Mouse (Mus musculus) G1E-ER4 (cell line): ENCODE measurements around the gene Nkd2. TPM values are rescaled to one million over a fixed set of nuclear protein-coding genes. Genes with fewer than 3 reads are reported as not detected.

Source experiments
- GATA1 ChIP-seq: IDR thresholded peaks from one replicate; pipeline ENCODE4 v1.8.0; 2012; ENCODE audit warnings: low read length, inconsistent platforms
- polyA plus RNA-seq: library from polyadenylated mRNA; stranded (reverse); fragments of >175 nt; gene quantifications from 2 replicates; pipeline ENCODE4 v1.2.3, GENCODE M21; 2012

Gene Nkd2
- polyA plus RNA-seq = not detected in 2 replicates

DNA sequence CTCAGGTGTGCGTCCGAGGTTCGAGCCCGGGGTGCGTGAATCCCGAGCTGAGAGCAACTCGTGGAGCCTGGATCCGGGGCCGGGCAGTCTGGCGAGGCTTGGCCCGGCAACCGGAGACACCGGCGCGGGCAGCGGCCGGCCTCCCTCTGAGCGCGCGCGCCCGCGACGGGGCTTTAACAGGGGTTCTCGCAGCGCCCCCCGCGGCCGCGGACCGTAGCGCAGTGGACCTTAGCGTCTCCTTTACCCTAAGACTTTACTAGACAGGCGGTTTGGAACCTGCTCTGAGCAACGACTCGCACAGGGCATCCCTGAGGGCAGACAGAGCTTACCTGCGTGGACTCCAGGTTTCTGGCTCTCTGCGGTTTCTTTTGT lies at the start of gene Nkd2:
Gene Nkd2 (minus strand): TSS at position 167 of the 372 bp plus-strand sequence.
- TF ChIP-seq GATA1 = no peak

DNA sequence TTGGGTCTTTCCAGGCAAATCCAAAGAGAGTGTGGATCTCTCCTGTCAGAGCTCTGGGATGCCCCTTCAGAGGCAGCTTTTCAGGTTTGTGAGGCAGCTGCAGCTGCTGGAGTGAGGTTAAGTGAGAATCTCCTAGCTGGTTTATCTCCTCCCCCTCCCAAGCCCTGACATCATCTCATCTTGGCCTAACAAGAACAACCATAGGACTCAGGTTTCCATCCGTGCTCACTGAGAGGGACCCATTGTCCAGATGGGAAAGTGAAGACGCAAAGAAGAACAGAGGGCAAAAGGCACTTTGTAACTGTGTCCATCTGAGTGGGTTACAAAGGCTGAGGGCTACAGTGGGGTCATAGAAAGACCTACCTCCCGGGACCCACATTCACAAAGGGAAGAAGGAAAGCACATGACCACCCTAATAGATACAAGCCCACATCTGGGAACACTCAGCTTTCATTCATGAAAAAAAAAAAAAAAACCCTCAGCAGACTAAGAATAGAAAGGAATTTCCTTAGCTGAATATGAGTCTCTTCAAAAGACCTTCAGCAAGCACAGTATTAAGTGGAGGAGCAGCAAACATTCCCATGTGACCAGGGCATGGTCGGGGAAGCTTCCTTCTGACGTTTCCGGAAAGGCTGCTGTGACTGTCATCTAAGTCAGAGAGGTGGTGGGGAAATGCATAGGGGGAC lies 45.2 kb upstream of the Nkd2 start:
- TF ChIP-seq GATA1 = no peak

DNA sequence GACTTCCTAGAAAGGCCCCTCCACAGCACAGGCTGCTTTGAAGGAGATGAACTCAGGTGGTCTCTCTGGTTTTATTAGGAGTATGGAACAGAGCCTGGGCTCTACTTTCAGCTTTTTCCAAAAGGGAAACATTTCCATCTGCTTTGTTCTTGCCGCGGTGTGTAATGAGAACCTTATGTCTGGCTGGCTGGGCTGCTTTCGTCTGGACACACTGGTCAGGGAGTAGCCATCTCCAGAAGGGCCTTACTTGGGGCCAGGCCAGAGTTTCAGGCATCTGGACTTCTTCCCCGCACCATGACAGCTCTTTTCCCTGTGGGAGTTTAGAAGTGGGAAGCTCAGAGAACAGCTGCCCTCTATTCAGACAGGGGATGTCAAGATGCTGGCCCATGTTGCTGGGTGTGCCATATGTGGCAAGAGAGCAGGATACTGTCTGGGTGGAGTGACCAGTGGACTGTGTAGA lies 40.0 kb upstream of the Nkd2 start:
- TF ChIP-seq GATA1 = no peak

DNA sequence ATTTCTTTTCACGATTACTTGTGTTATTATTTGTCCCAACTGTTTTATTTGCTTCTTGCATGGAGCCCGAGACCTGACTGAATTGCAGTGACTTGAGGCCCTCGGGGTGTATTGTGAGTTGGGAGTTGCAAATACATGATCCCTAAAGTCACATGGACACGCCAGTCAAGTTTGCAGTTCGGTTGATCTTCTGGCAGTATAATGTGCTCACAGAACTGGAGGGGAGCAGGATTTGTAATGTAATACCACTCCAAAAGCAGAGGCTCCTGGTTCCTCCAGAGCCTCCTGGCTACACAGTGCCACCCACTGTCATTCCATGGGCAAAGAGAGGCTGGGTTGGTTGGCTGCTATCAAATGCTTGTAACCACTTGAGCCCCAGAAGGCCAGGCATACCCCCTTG lies 39.2 kb upstream of the Nkd2 start:
- TF ChIP-seq GATA1 = no peak

DNA sequence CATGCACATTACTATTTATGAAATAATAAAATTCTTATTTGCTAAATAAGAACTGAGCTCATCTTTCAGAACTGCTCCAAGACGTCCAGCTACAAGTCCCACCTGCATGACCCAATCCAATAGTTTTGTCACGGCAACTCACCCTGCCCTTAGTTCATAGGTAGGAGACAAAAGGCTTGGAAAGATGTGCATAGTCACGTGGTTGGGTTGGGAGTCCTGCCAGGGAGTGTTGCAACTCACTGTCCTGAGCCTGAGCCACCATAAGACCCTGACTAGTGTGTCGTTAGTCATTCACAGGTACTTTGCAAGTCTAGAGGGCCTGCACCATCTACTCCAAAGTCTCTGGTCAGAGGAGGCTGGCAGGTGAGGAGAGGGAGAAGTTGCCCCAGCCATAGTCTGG lies 38.6 kb upstream of the Nkd2 start:
- TF ChIP-seq GATA1 = no peak

DNA sequence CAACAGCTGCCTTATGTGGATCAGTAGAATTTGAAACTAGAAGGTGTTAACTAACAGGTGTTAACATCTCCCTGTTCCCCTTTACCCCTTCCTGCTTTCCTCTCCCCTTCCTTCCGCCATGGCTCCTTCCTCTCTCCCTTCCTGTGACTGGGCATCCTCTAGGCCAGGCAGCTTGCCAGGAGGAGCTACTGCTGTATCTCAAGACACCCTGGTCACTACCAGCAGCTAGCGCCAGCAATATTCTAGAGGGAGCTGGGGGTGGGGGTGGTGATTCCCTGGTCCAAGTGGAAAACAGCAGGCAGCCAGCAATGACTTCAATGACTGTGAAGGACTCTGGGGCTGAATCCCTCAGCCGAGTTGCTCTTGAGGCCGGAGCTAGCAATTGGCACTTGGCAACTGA lies 38.2 kb upstream of the Nkd2 start:
- TF ChIP-seq GATA1 = no peak

DNA sequence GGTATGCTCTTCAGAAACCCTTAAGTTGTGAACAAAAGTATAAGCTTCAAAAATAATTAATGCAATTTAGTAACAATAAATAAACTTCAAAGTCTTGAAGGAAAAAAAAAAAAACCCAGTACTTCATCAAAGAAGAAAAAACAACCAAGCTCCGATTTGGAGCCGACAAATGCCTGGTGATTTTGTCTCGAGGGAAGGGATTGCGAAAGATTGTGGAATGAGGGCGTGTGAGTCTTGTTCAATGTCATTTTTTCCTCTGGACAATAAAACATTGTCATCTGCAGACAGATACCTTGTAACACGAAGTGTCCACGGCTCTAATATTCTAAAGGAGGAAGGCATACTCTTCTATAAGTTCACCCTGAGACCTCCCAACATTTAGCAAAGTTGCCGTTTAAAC lies 33.9 kb upstream of the Nkd2 start:
- TF ChIP-seq GATA1 = no peak

DNA sequence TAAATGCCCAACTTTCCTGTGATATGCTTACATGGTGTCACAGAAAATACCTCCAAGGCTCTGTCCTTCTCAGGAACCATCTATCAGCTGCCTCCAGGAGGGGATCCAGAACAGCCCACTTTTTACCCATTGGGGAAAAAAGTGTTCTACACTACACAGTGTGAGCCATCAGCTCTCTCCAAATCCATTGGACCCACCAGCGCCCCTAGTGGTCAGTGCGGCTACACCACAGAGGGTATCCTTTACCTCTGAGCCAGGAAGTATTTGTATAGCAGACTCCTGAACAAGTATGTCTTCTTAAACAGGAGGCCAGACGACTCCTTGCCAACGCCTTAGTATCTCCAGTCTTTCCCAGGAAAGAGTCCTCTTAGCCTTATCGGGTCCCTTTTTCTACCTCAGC lies 32.4 kb upstream of the Nkd2 start:
- TF ChIP-seq GATA1 = no peak

DNA sequence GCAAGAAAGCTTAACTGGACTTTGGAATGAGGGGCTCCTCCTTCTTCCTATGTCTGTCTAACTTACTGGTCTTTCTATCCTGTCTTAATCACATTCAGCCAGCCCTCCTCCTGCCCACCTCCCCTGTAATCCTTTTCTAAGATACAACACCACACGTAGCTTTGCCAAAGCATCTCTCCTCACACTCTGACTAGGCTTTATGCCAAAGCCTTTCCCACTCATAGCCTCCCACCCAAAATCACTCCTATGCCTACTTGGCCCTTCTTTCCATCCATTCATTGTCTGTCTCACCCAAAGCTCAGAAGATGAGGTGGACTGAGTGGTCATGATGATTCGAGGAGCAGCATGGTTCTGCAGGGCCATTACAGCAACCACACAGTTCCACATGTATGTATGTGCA lies 24.7 kb upstream of the Nkd2 start:
- TF ChIP-seq GATA1 = no peak

DNA sequence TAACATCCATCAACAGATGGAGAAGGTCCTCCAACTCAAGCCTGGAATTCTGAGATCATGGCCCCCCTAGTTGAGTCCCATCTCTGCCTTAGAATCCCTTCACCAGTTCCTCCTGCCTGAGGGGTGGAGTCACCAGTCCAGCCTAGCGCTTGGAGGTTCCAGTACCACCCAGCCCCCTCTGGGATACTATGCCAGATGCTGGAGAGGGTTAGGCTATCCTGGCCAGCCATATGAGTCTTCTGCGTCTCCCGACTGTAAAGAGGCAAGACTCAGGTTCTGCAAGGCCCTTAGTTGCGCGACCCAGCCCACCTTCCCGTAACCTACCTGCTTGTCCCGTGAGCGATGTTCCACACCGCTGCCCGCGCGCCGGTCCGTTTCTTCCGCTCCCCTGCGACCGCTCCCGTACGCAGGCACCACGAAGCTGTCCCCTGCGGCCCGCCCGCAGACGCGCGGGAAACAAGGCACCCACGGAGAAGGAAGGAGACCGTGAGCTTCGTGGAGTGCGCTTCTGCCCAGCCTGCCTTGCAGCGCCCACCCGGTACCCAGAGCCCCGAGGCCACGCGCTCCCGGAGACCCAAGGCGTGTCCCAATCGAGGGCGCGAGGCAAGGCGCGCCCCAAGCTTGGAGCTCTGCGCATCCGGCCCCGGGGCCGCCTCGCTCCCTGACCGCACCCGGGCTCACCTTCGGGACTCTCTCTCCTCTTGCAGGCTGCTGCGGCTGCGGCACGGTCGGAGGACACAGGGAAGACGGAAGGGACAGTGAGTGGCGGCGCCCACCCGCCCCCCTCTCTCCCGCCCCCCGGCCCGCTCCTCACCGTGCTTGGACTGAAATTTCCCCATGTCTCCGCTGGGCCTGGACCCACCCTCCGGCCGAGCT lies 604 bp downstream of the Nkd2 start:
- TF ChIP-seq GATA1 = no peak

DNA sequence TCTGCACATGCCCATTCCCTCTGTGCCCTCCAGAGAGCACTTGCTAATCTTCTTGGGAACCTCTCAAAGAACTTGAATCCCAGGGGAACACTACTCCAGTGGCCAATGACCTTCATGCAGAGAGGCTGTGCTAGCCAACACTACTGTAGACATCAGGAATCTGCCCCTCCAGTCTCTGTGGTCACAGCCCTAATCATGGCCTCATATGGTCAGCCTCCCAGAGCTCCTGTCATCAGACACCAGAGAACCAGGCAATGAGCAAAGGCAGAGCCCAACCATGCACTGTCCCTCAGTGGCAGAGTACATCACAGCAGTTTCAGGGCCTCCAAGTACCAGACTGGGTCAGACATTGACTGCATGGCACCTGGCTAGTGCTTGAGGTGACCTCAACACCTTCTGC lies 4.7 kb downstream of the Nkd2 start:
- no peak for TF ChIP-seq GATA1

DNA sequence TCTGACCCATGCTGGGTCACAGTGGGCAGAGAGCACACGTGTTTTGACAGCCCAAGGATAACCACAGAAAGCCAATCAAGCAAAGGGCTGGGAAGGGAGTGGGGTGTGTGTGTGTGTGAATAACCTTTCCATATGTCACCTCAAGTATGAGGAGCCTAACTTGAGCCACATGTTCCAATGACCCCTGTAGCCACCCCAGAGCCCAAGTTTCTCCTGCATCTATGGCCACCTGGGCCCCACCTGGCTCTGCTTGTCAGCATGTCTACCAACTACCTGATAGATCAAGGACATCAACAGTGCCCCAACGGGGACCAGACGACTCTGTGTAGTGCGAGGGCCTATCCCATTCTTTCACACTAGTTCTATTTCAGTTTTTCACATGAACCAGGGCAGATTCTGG lies 7.7 kb downstream of the Nkd2 start:
- TF ChIP-seq GATA1 = no peak

DNA sequence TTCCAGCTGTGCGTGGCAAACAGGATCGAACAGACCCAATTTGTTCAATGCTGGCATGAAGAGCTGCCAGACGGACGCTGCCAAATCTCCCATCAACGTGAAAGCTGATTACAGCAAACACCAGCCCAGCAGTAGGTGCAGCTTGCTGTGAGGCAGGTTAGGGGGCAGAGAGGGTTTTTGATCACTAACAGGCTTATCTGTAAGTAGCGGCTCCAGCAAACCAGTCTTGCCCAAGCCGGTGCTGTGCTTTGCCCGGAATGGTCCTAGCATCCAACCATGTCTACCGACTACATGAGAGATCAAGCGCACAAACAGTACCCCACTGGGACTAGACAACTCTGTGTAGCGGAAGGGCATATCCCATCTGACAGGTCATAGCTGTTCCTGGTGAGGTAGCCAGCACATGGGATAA lies 8.3 kb downstream of the Nkd2 start:
- no peak for TF ChIP-seq GATA1

DNA sequence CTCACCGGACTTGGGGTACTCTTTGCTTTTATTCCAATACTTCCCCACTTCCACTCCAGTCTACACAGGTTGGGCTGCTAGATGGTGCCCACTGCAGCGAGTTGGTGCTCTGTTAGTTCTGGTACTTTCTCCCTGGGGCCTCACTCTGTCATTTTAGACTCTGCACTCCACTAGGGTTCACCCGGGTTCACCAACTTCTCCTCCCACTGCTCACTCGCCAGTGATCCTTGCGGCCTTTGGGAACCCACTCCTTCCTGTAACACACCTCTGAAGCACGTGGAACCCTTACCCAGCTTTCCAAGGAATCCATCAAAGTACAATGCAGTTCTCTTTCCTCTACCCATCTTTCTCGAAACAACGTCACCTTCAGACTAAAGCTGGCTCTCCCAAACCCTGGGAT lies 9.7 kb downstream of the Nkd2 start:
- TF ChIP-seq GATA1 = no peak

DNA sequence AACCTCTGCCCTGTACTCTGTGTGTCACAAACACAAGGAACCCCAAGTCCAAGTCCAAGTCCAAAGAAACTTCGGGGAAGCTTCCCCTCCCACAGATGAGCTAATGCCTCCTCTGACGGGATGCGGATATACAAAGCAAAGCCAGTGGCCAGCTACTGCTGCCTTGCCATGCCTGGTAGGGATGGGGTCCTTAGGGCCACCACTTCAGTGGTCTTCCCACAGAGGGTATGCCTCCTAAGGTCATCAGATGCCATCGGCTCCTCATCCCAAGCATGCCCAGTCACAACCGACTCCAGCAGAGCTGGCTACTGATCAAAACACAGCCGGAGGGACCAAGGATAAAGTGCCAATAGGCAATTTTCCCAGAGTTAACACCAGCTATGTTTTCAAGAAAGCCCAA lies 10.9 kb downstream of the Nkd2 start:
- no peak for TF ChIP-seq GATA1

DNA sequence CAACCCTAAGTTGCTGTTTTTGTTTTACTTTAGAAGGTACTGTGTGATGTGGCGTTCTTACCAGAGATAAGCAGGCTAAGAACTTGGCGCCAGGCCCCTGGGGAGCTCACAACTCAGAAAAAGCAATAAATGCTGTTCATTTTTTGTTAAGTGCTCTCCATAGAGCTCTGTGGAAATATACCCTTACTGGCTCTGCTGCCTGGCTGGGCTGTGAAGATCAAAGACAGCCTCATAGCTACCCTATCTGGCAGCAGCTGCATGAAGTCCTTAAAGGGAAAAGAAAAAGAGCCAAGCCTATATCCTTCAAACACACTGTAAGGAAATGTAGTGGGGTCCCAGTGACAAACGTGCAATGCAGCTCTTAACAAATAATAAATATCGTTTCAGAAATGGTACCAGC lies 11.6 kb downstream of the Nkd2 start:
- no peak for TF ChIP-seq GATA1

DNA sequence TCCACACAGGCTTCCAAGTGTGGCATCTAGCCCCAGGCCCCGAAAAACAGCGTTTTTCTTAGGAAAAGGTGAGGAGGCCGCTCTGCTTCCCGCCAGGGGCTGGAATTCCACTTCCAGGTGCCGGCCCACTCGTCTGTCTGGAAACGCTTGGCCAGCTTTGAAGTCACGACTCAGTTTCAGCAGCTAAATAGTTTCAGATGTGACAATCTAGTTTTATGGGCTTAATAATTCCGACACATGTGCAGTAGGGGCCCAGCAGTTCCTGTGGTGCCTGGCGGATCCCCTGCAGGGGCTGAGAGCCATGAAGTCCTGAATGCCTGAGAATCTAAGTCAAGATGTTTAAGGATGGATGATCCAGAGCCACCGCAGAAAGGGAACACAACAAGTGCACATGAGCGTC lies 13.6 kb downstream of the Nkd2 start:
- no peak for TF ChIP-seq GATA1
